8 mouse cellular contexts compared by ENCODE assay signal in genomic region chr2:132846407-132847358, GRCm38 (mm10). TPM values are rescaled to one million over a fixed set of nuclear protein-coding genes. Genes with fewer than 3 reads are reported as not detected.
DNase-seq lines count a peak whose midpoint lies in the region; ATAC-seq and TF ChIP-seq lines count a peak whose summit lies in the region.

TSS of gene Crls1 (plus strand) at chr2:132846666.

- H3K4me3 ChIP-seq in MEL (ENCODE audit: control insufficient read depth in 1 of 2, insufficient read depth in 1 of 2, low read depth in 2 of 2, low read length in 2 of 2): peak within 1 kb of the TSS; percentile 78 to 91
- H3K4me3 ChIP-seq in cerebellum, adult 2 months (replicated peaks; ENCODE audit: insufficient read depth, low read depth, low read length): peak within 1 kb of the TSS; percentile 77
- peak within 1 kb of the TSS; percentile 92 for H3K4me3 ChIP-seq in forebrain, postnatal 0 days (ENCODE audit: low read depth, low read length)
- peak within 1 kb of the TSS; percentile 85 for H3K4me3 ChIP-seq in lung, embryonic 15.5 days

- peak; percentile 92 to 97 (median 92) for TF ChIP-seq CTCF in MEL (IDR thresholded peaks at IDR 0.05 in 2 of 3, conservative IDR thresholded peaks at IDR 0.05 in 1 of 3; ENCODE audit: control insufficient read depth in 1 of 3, insufficient read depth in 1 of 3, low read depth in 2 of 3, low read length in 3 of 3, poor library complexity in 1 of 3, severe bottlenecking in 1 of 3)
- peak; percentile 91 for TF ChIP-seq CTCF in cerebellum, adult 2 months (IDR thresholded peaks at IDR 0.05; ENCODE audit: borderline replicate concordance, insufficient read depth, low read depth, low read length)
- peak; percentile 99 for TF ChIP-seq CTCF in forebrain, postnatal 0 days (IDR thresholded peaks at IDR 0.05; ENCODE audit: low read depth)

- H3K9me3 ChIP-seq in MEL (replicated peaks; ENCODE audit: insufficient read depth, low read length): no peaks in the 10 kb centered on the region
- no peaks in the 10 kb centered on the region for H3K9me3 ChIP-seq in forebrain, postnatal 0 days (ENCODE audit: low read length)
- no peaks in the 10 kb centered on the region for H3K9me3 ChIP-seq in lung, embryonic 15.5 days

- TF ChIP-seq EP300 in MEL (IDR thresholded peaks at IDR 0.05; ENCODE audit: low read depth in 1 of 2, low read length in 2 of 2): 0 out of 4 replicates have a peak, but pooled peaks of 1 of the 2 experiments have one; percentile 21

- H3K27me3 ChIP-seq in MEL (ENCODE audit: control insufficient read depth in 1 of 2, insufficient read depth in 2 of 2, low read length in 2 of 2): no peaks in the 10 kb centered on the region
- H3K27me3 ChIP-seq in cerebellum, adult 2 months (ENCODE audit: control insufficient read depth, insufficient read depth, low read length): no peaks in the 10 kb centered on the region
- H3K27me3 ChIP-seq in forebrain, postnatal 0 days (ENCODE audit: insufficient read depth, low read length): no peaks in the 10 kb centered on the region
- H3K27me3 ChIP-seq in lung, embryonic 15.5 days: no peaks in the 10 kb centered on the region

- peak; percentile 97 for DNase-seq in MEL (ENCODE audit: low read depth, low spot score)
- DNase-seq in cerebellum, adult 2 months: peak; percentile 97 to 100
- DNase-seq in forebrain, postnatal 0 days: peak; percentile 98
- DNase-seq in heart, postnatal 4 days: peak; percentile 98
- DNase-seq in layer of hippocampus, adult 8-10 months (ENCODE audit: low spot score in 2 of 2): peak; percentile 90 to 96
- DNase-seq in ovary, adult 18-20 months (ENCODE audit: low spot score): peak; percentile 88
- peak; percentile 96 for DNase-seq in thymus, postnatal 0 days (ENCODE audit: low spot score)

- TF ChIP-seq POLR2A in MEL (IDR thresholded peaks at IDR 0.05; ENCODE audit: control insufficient read depth in 1 of 2, insufficient read depth in 1 of 2, low read depth in 1 of 2, low read length in 2 of 2, poor library complexity in 1 of 2): peak; percentile 92 to 96
- peak; percentile 66; the same call in 1 of the 2 replicates for TF ChIP-seq POLR2A in cerebellum, adult 2 months (IDR thresholded peaks at IDR 0.05; ENCODE audit: borderline replicate concordance, insufficient read depth, low read length)

- TF ChIP-seq RAD21 in MEL (IDR thresholded peaks at IDR 0.05; ENCODE audit: low read depth, low read length): no peak

- under 1% methylated on average over 94 of the region's 96 CpGs for WGBS in cerebellum, adult 2 months
- under 1% methylated on average over 88 of the region's 96 CpGs for WGBS in forebrain, postnatal 0 days
- WGBS in lung, embryonic 15.5 days: under 1% methylated on average over 56 of the region's 96 CpGs

- peak; percentile 93 for ATAC-seq in forebrain, postnatal 0 days
- ATAC-seq in lung, embryonic 15.5 days (ENCODE audit: borderline replicate concordance, extremely low read depth, low FRiP score, low TSS enrichment): peak; percentile 86

- H3K79me2 ChIP-seq in MEL (ENCODE audit: control insufficient read depth, insufficient read depth, low read length, poor library complexity): peaks cover 24% of the 10 kb centered on the region

- H3K27ac ChIP-seq in MEL (ENCODE audit: control insufficient read depth, low read depth, low read length): peak within 1 kb of the TSS; percentile 63
- no peak within 1 kb of the TSS for H3K27ac ChIP-seq in cerebellum, adult 2 months (ENCODE audit: insufficient read depth, low read length)
- H3K27ac ChIP-seq in forebrain, postnatal 0 days (ENCODE audit: low read depth, low read length): peak within 1 kb of the TSS; percentile 88
- H3K27ac ChIP-seq in lung, embryonic 15.5 days: peak within 1 kb of the TSS; percentile 89

- H3K4me2 ChIP-seq in forebrain, postnatal 0 days (ENCODE audit: low read depth): peak within 1 kb of the TSS; percentile 67
- peak within 1 kb of the TSS; percentile 67 for H3K4me2 ChIP-seq in lung, embryonic 15.5 days

- peak within 1 kb of the TSS; percentile 89 for H3K9ac ChIP-seq in MEL (ENCODE audit: control insufficient read depth, low read depth, low read length, poor library complexity, severe bottlenecking)
- peak within 1 kb of the TSS; percentile 76 for H3K9ac ChIP-seq in forebrain, postnatal 0 days
- H3K9ac ChIP-seq in lung, embryonic 15.5 days: peak within 1 kb of the TSS; percentile 88

- peaks cover 10 to 11% of the 10 kb centered on the region in 2 experiments for H3K36me3 ChIP-seq in MEL (ENCODE audit: control insufficient read depth in 1 of 2, insufficient read depth in 2 of 2, low read length in 2 of 2)
- H3K36me3 ChIP-seq in forebrain, postnatal 0 days (ENCODE audit: insufficient read depth): peaks cover 3% of the 10 kb centered on the region; the same call in 1 of the 2 replicates
- H3K36me3 ChIP-seq in lung, embryonic 15.5 days: peaks cover 12% of the 10 kb centered on the region; the same call in 1 of the 2 replicates

- peaks cover 0 to 8% of the 10 kb centered on the region in 2 experiments; a peak in 2 of 4 replicates for H3K4me1 ChIP-seq in MEL (ENCODE audit: control insufficient read depth in 1 of 2, insufficient read depth in 2 of 2, low read length in 2 of 2)
- H3K4me1 ChIP-seq in cerebellum, adult 2 months (ENCODE audit: control insufficient read depth, insufficient read depth, low read length): 0 out of 2 replicates have a peak, but pooled peaks cover 3% of the 10 kb centered on the region
- H3K4me1 ChIP-seq in forebrain, postnatal 0 days (ENCODE audit: insufficient read depth): peaks cover 17% of the 10 kb centered on the region
- H3K4me1 ChIP-seq in lung, embryonic 15.5 days: peaks cover 11% of the 10 kb centered on the region

TF ChIP-seq in MEL, 35 proteins besides CTCF, POLR2A, EP300 and RAD21 (continues in another document):
- TF ChIP-seq MYC (IDR thresholded peaks at IDR 0.05; ENCODE audit: low read depth, low read length) (peak; percentile 91), GABPA (IDR thresholded peaks at IDR 0.05; ENCODE audit: low read depth, low read length) (no peak), HCFC1 (IDR thresholded peaks at IDR 0.05; ENCODE audit: low read depth, low read length) (peak; percentile 92), NELFE (IDR thresholded peaks at IDR 0.05; ENCODE audit: low read depth, low read length) (peak; percentile 93), ZNF384 (IDR thresholded peaks at IDR 0.05; ENCODE audit: low read depth, low read length) (no peak), ZKSCAN1 (IDR thresholded peaks at IDR 0.05; ENCODE audit: low read depth, low read length) (no peak), POLR2AphosphoS5 (IDR thresholded peaks at IDR 0.05; ENCODE audit: borderline replicate concordance, low read depth, low read length) (no peak), ELF1 (IDR thresholded peaks at IDR 0.05; ENCODE audit: low read depth, low read length) (peak; percentile 67; the same call in 1 of the 2 replicates), RCOR1 (IDR thresholded peaks at IDR 0.05; ENCODE audit: low read depth, low read length) (no peak), MAX (IDR thresholded peaks at IDR 0.05; ENCODE audit: low read length) (peak; percentile 89), POLR2AphosphoS2 (IDR thresholded peaks at IDR 0.05; ENCODE audit: low read length) (peak; percentile 80), MEF2A (IDR thresholded peaks at IDR 0.05; ENCODE audit: extremely low read depth, insufficient replicate concordance, low read depth, low read length, poor library complexity, severe bottlenecking) (no peak), E2F4 (IDR thresholded peaks at IDR 0.05; ENCODE audit: borderline replicate concordance, low read depth, low read length) (no peak), SIN3A (IDR thresholded peaks at IDR 0.05; ENCODE audit: low read length) (peak; percentile 94), ZMIZ1 (IDR thresholded peaks at IDR 0.05; ENCODE audit: low read depth, low read length) (peak; percentile 84), MXI1 (IDR thresholded peaks at IDR 0.05; ENCODE audit: low read depth, low read length) (peak; percentile 94), TBP (IDR thresholded peaks at IDR 0.05; ENCODE audit: low read depth, low read length) (peak; percentile 93), MAZ (IDR thresholded peaks at IDR 0.05; ENCODE audit: low read depth, low read length) (no peak), USF2 (IDR thresholded peaks at IDR 0.05; ENCODE audit: borderline replicate concordance in 1 of 2, insufficient read depth in 1 of 2, low read depth in 1 of 2, low read length in 2 of 2) (no peak), UBTF (IDR thresholded peaks at IDR 0.05; ENCODE audit: borderline replicate concordance, insufficient read depth, low read depth, low read length) (no peak), MAFK (IDR thresholded peaks at IDR 0.05; ENCODE audit: borderline replicate concordance, low read depth, low read length) (no peak), GATA1 (IDR thresholded peaks at IDR 0.05; ENCODE audit: low read depth, low read length) (no peak), SMC3 (IDR thresholded peaks at IDR 0.05; ENCODE audit: low read depth, low read length) (peak; percentile 53), TCF12 (IDR thresholded peaks at IDR 0.05; ENCODE audit: low read depth, low read length) (peak; percentile 58; the same call in 1 of the 2 replicates), USF1 (IDR thresholded peaks at IDR 0.05; ENCODE audit: low read depth, low read length) (peak; percentile 86), ETS1 (IDR thresholded peaks at IDR 0.05; ENCODE audit: low read depth, low read length) (peak; percentile 37; the same call in 1 of the 2 replicates), ZC3H11A (IDR thresholded peaks at IDR 0.05; ENCODE audit: low read depth, low read length) (no peak), JUND (IDR thresholded peaks at IDR 0.05; ENCODE audit: low read depth, low read length) (no peak), CHD1 (IDR thresholded peaks at IDR 0.05; ENCODE audit: low read depth, low read length) (no peak; the same call in 1 of the 2 replicates), CHD2 (IDR thresholded peaks at IDR 0.05; ENCODE audit: low read length) (no peak), KAT2A (conservative IDR thresholded peaks at IDR 0.05; ENCODE audit: low read depth, low read length) (peak; percentile 84)

RNA-seq across cellular contexts. Expression of gene Crls1, which starts in this region (rescaled TPM):
- 46.2 and 48.4 TPM in 2 replicates for total RNA-seq in MEL (2012; rRNA removed)
- 100 to 1,000 TPM in 1 of 2 experiments, 10 to 100 TPM in 1; 51.8 to 194 TPM for polyA plus RNA-seq in MEL (2012; ENCODE audit: insufficient read depth in 1 of 2, insufficient read length in 2 of 2, low read depth in 1 of 2, low replicate concordance in 2 of 2, missing spikeins in 1 of 2)
- 24.4 and 26.0 TPM in 2 replicates for polyA plus RNA-seq in cerebellum, adult 2 months (2012; rRNA removed)
- total RNA-seq in forebrain, postnatal 0 days (2014; rRNA removed): 37.7 and 41.9 TPM in 2 replicates
- 22.0 and 24.4 TPM in 2 replicates for polyA plus RNA-seq in forebrain, postnatal 0 days (2015; fragmentation: Nextera tagmentation; extraction: Ambion mirVana)
- 10 to 100 TPM; 18.8 to 20.9 TPM for total RNA-seq in heart, postnatal 4 days (2021)
- total RNA-seq in layer of hippocampus, adult 8-10 months (2022): 10 to 100 TPM; 34.4 to 43.9 (median 39.4) TPM
- polyA plus RNA-seq in lung, embryonic 15.5 days (2015; fragmentation: Nextera tagmentation; extraction: Ambion mirVana): 22.6 and 23.0 TPM in 2 replicates
- 17.1 and 17.9 TPM in 2 replicates for polyA plus RNA-seq in thymus, postnatal 0 days (2015; fragmentation: Nextera tagmentation; extraction: Ambion mirVana)
